Mouse (Mus musculus) left cerebral cortex, adult 18-20 months (tissue): ENCODE measurements around the gene Dlg2. TPM values are rescaled to one million over a fixed set of nuclear protein-coding genes. Genes with fewer than 3 reads are reported as not detected.

ENCODE experiments used
- DNase-seq, 2 experiments: peaks; one replicate each; pipeline ENCODE4 v3.0.0; 2021 to 2022; ENCODE audit warnings: low spot score in 2 of 2, mixed read lengths in 1 of 2
- total RNA-seq, 2 experiments: library from RNA; stranded (reverse); gene quantifications; 2 replicates each; pipeline ENCODE4 v1.2.3; 2021

Gene Dlg2
- total RNA-seq, 2 experiments from 2014 or later, result 256 to 276 TPM

GRCm38 (mm10) chr7:91434739-91435138 lies 958.3 kb downstream of the Dlg2 start:
- DNase-seq, result no peak

- DNase-seq, result peak; percentile 48 to 56
These were observed 963.9 kb downstream of the Dlg2 start for GRCm38 (mm10) chr7:91440326-91440725.

- peak in 1 of 2 experiments; percentile 39 for DNase-seq
These were observed 966.2 kb downstream of the Dlg2 start for GRCm38 (mm10) chr7:91442447-91443376.

GRCm38 (mm10) chr7:91443377-91443714 lies 966.9 kb downstream of the Dlg2 start:
- no peak for DNase-seq

- DNase-seq, result no peak
These were observed 967.4 kb downstream of the Dlg2 start for GRCm38 (mm10) chr7:91443913-91444312.

- no peak for DNase-seq
These were observed 968.3 kb downstream of the Dlg2 start for GRCm38 (mm10) chr7:91444728-91445127.

GRCm38 (mm10) chr7:91456796-91457195 lies 980.3 kb downstream of the Dlg2 start:
- no peak for DNase-seq

GRCm38 (mm10) chr7:91457207-91457606 lies 980.7 kb downstream of the Dlg2 start:
- peak; percentile 65 to 78 for DNase-seq

GRCm38 (mm10) chr7:91461352-91461751 lies 984.9 kb downstream of the Dlg2 start:
- no peak for DNase-seq

- DNase-seq, result no peak
These were observed 986.8 kb downstream of the Dlg2 start for GRCm38 (mm10) chr7:91463256-91463655.

- no peak for DNase-seq
These were observed 990.6 kb downstream of the Dlg2 start for GRCm38 (mm10) chr7:91467061-91467460.

GRCm38 (mm10) chr7:91479145-91479544 lies 1002.7 kb downstream of the Dlg2 start:
- peak in 1 of 2 experiments; percentile 20 for DNase-seq

- DNase-seq, result no peak
These were observed 1005.2 kb downstream of the Dlg2 start for GRCm38 (mm10) chr7:91481574-91482197.

- no peak for DNase-seq
These were observed 1016.8 kb downstream of the Dlg2 start for GRCm38 (mm10) chr7:91493234-91493633.

GRCm38 (mm10) chr7:91495526-91495925 lies 1019.1 kb downstream of the Dlg2 start:
- DNase-seq, result no peak

GRCm38 (mm10) chr7:91511119-91511518 lies 1034.6 kb downstream of the Dlg2 start:
- DNase-seq, result no peak

- no peak for DNase-seq
These were observed 1038.0 kb downstream of the Dlg2 start for GRCm38 (mm10) chr7:91514445-91514844.

GRCm38 (mm10) chr7:91516225-91516624 lies 1039.8 kb downstream of the Dlg2 start:
- no peak for DNase-seq

- no peak for DNase-seq
These were observed 1049.4 kb downstream of the Dlg2 start for GRCm38 (mm10) chr7:91525859-91526258.

GRCm38 (mm10) chr7:91542597-91543285 lies 1066.3 kb downstream of the Dlg2 start:
- DNase-seq, result peak; percentile 42 to 51

- DNase-seq, result no peak
These were observed 1066.8 kb downstream of the Dlg2 start for GRCm38 (mm10) chr7:91543286-91543650.

- DNase-seq, result no peak
These were observed 1068.1 kb downstream of the Dlg2 start for GRCm38 (mm10) chr7:91544600-91544999.
